Mouse (Mus musculus): ENCODE results near the gene Gm20388. TPM values are rescaled to one million over a fixed set of nuclear protein-coding genes. Genes with fewer than 3 reads are reported as not detected.

The Gm20388 gene
- polyA plus RNA-seq, 1 experiment from 2014 or later = 5.3 TPM

DNA sequence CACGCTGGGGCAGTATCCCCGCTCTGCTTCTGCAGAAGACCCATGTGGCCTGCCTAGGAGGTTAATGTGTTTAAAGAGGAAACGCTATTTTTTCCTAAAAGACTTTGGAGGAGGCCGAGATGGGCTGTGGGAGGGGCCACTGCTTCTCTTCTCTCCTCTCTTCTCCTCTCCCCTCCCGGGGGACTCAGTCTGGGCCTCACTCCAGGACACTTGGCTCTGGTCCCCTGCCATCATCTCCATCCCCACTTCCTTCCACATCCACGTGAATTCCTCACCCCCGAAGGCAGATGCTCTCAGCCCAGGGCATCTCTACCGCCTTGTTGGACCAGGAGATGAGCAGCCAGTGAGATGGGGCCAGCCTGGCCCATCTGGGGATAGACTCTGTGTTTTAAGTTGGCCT lies 2283.8 kb downstream of the Gm20388 start:
- Histone ChIP-seq H3K27me3 (replicated peaks; ENCODE audit: control insufficient read depth, insufficient read depth, low read length) (0 out of 2 replicates have a peak, but pooled peaks cover 3% of the 10 kb centered on the region), H3K9ac (ENCODE audit: low read depth, low read length) (no peak overlapping the region), H3K4me1 (replicated peaks; ENCODE audit: control insufficient read depth, insufficient read depth, low read length) (peaks cover 11% of the 10 kb centered on the region), H3K9me3 (ENCODE audit: control insufficient read depth, low read length) (no peaks in the 10 kb centered on the region), H3K36me3 (ENCODE audit: control insufficient read depth, insufficient read depth, low read length) (no peaks in the 10 kb centered on the region), H3K27ac (ENCODE audit: low read depth, low read length) (no peak overlapping the region), H3K4me2 (no peak overlapping the region), H3K4me3 (ENCODE audit: low read depth, low read length) (no peak overlapping the region)
- WGBS = 71% methylated on average over 8 of the region's 8 CpGs
- ATAC-seq (replicated peaks; ENCODE audit: low FRiP score) (no peak), DNase-seq (ENCODE audit: low spot score) (no peak)

DNA sequence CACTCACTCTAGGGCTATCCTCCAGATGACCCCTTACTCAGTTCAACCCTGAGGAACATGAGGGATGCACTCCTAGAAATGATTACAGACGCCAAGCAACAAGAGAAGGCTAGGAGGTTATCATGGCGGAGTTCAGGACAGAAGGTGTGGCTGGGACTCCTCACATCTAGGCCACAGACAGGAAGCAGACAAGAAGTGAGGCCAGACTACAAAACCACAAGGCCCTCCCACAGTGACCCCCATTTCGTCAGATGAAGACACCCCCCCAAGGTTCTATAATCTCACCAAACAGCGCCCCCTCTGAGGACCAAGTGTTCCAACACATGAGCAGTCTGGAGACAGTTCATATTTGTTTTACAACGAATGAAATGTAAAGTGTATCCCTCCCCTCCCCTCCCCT lies 2286.7 kb downstream of the Gm20388 start:
- DNase-seq (ENCODE audit: low spot score) (no peak), ATAC-seq (replicated peaks; ENCODE audit: low FRiP score) (no peak)
- Histone ChIP-seq H3K27me3 (replicated peaks; ENCODE audit: control insufficient read depth, insufficient read depth, low read length) (no peaks in the 10 kb centered on the region), H3K4me1 (replicated peaks; ENCODE audit: control insufficient read depth, insufficient read depth, low read length) (peaks cover 7% of the 10 kb centered on the region), H3K27ac (ENCODE audit: low read depth, low read length) (no peak overlapping the region), H3K4me3 (ENCODE audit: low read depth, low read length) (no peak overlapping the region), H3K9me3 (ENCODE audit: control insufficient read depth, low read length) (no peaks in the 10 kb centered on the region), H3K4me2 (no peak overlapping the region), H3K36me3 (ENCODE audit: control insufficient read depth, insufficient read depth, low read length) (no peaks in the 10 kb centered on the region), H3K9ac (ENCODE audit: low read depth, low read length) (no peak overlapping the region)
- 49% methylated on average over 5 of the region's 5 CpGs for WGBS

DNA sequence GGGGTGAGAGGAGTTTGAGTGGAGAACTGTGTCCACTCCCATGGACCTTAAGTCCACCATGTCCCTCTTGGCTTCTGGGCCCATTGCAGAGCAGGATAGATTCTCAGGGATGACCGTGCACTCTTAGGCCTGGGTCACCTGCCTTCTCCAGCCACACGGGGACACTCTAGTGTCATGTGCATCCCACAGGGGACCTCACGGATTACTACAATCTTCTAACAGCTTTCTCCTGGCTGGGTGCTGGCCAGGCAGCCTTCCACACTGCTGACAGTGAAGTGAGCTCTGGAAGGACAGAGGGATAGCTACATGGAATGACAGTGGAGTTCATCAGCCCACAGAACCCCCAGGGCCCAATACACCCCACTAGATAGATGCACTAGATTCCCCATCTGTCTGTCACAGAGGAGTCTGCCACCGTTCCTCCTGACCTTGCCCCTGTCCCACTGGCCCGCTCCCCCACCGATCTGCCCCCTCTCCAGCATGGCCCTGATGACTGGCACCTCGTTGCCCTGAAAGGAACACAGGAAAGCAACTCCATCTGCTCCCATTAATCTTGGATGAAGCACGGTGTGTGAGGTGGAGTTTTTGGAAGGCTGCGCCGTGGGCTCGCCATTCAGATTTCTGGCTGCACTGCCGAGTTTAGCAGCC lies 2287.9 kb downstream of the Gm20388 start:
- Histone ChIP-seq H3K4me2 (no peak overlapping the region), H3K36me3 (ENCODE audit: control insufficient read depth, insufficient read depth, low read length) (no peaks in the 10 kb centered on the region), H3K4me3 (ENCODE audit: low read depth, low read length) (no peak overlapping the region), H3K9me3 (ENCODE audit: control insufficient read depth, low read length) (no peaks in the 10 kb centered on the region), H3K27ac (ENCODE audit: low read depth, low read length) (no peak overlapping the region), H3K27me3 (replicated peaks; ENCODE audit: control insufficient read depth, insufficient read depth, low read length) (no peaks in the 10 kb centered on the region), H3K9ac (ENCODE audit: low read depth, low read length) (no peak overlapping the region), H3K4me1 (replicated peaks; ENCODE audit: control insufficient read depth, insufficient read depth, low read length) (0 out of 2 replicates have a peak, but pooled peaks cover 2% of the 10 kb centered on the region)
- no peak for DNase-seq (ENCODE audit: low spot score)
- ATAC-seq (replicated peaks; ENCODE audit: low FRiP score) = no peak
- WGBS = 78% methylated on average over 12 of the region's 12 CpGs

DNA sequence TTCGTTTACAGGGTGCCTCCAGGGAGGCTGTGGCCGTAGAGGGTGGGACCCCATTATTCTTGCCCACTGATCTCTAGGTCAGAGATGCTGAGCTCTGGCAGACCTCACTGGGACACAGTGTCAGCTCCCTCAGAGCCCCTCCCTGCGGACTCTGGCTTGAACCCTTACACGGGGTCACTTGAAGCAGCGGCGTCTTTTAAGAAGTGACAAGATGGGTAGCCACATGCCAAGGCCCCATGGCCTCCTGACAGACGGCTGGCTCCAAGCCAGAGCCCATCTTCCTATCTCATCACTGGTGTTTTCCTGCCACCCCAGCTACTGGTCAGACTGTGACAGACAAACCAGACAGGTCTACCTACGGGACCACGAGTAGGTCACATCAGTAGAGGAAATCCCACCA lies 2288.6 kb downstream of the Gm20388 start:
- no peaks in the 10 kb centered on the region for H3K27me3 ChIP-seq (replicated peaks; ENCODE audit: control insufficient read depth, insufficient read depth, low read length)
- H3K36me3 ChIP-seq (ENCODE audit: control insufficient read depth, insufficient read depth, low read length) = no peaks in the 10 kb centered on the region
- no peak overlapping the region for H3K4me2 ChIP-seq
- 79% methylated on average over 9 of the region's 9 CpGs for WGBS
- H3K4me1 ChIP-seq (replicated peaks; ENCODE audit: control insufficient read depth, insufficient read depth, low read length) = no peaks in the 10 kb centered on the region
- no peak overlapping the region for H3K4me3 ChIP-seq (ENCODE audit: low read depth, low read length)
- no peak overlapping the region for H3K27ac ChIP-seq (ENCODE audit: low read depth, low read length)
- no peak overlapping the region for H3K9ac ChIP-seq (ENCODE audit: low read depth, low read length)
- ATAC-seq (replicated peaks; ENCODE audit: low FRiP score) (no peak), DNase-seq (ENCODE audit: low spot score) (no peak)
- H3K9me3 ChIP-seq (ENCODE audit: control insufficient read depth, low read length) = no peaks in the 10 kb centered on the region

DNA sequence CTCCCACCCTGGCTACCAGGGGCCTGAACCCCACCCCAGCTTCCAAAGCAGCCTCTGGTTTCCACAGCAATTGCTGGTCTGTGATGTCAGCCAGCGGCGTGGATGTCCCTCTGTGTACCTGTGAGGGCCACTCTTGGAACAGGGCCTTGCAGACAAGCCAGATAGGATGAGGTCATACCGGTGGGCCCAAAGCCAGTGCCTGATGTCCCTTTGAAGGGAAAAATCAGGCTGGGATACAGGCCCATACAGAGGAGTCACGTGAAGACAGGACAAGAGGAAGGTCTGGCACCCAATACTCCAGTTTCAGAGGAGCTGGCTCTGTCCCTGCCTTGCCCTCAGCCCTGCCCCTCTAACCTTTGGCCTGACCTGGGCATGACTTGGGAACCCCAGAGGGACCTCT lies 2289.2 kb downstream of the Gm20388 start:
- H3K27ac ChIP-seq (ENCODE audit: low read depth, low read length) = no peak overlapping the region
- H3K27me3 ChIP-seq (replicated peaks; ENCODE audit: control insufficient read depth, insufficient read depth, low read length) = no peaks in the 10 kb centered on the region
- H3K9me3 ChIP-seq (ENCODE audit: control insufficient read depth, low read length) = no peaks in the 10 kb centered on the region
- ATAC-seq (replicated peaks; ENCODE audit: low FRiP score) (no peak), DNase-seq (ENCODE audit: low spot score) (no peak)
- H3K4me1 ChIP-seq (replicated peaks; ENCODE audit: control insufficient read depth, insufficient read depth, low read length) = no peaks in the 10 kb centered on the region
- no peak overlapping the region for H3K9ac ChIP-seq (ENCODE audit: low read depth, low read length)
- 85% methylated on average over 4 of the region's 4 CpGs for WGBS
- no peak overlapping the region for H3K4me2 ChIP-seq
- no peaks in the 10 kb centered on the region for H3K36me3 ChIP-seq (ENCODE audit: control insufficient read depth, insufficient read depth, low read length)
- H3K4me3 ChIP-seq (ENCODE audit: low read depth, low read length) = no peak overlapping the region

DNA sequence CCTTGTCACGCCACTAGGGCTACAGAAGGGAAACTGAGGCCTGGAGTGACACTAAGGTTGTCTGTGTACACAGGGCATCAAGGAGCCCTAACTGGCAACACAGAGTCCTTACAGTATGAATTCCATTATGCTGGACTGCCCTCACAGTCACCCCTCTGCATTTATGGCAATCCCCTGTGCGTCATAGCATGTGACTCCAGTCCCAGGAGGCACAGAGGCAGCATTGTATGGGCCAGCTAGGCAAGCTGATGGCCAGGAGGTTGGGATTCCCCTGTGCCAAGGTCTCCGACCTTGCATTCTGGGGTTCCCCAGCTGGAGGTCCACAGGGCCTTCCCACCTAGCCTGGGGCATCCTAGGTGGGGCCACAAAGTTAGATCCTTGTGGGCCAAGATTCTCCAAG lies 2300.9 kb downstream of the Gm20388 start:
- no peaks in the 10 kb centered on the region for H3K36me3 ChIP-seq (ENCODE audit: control insufficient read depth, insufficient read depth, low read length)
- H3K4me1 ChIP-seq (replicated peaks; ENCODE audit: control insufficient read depth, insufficient read depth, low read length) = no peaks in the 10 kb centered on the region
- ATAC-seq (replicated peaks; ENCODE audit: low FRiP score) = no peak
- H3K9me3 ChIP-seq (ENCODE audit: control insufficient read depth, low read length) = no peaks in the 10 kb centered on the region
- H3K27me3 ChIP-seq (replicated peaks; ENCODE audit: control insufficient read depth, insufficient read depth, low read length) = 0 out of 2 replicates have a peak, but pooled peaks cover 4% of the 10 kb centered on the region
- no peak overlapping the region for H3K27ac ChIP-seq (ENCODE audit: low read depth, low read length)
- no peak overlapping the region for H3K9ac ChIP-seq (ENCODE audit: low read depth, low read length)
- H3K4me3 ChIP-seq (ENCODE audit: low read depth, low read length) = no peak overlapping the region
- no peak overlapping the region for H3K4me2 ChIP-seq
- WGBS = 68% methylated on average over 3 of the region's 3 CpGs
- no peak for DNase-seq (ENCODE audit: low spot score)

DNA sequence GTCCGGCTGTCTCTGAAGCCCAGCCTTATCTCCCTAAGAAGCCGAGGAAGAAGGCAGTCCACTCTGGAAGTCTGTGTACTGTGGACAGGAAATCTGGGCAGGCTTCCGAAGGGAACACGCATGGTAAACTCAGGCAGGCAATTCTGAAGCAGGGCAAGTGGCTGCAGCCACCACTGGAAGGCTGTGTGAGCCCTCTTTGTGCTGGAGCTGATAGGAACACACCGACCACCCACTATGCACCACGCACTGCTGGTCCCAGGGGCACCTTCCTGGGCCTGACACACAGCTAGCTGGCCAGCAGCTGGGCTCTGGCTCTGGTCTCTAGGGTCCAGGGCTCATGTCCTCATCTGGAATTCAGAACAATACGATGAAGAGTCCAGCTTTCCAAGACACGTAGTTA lies 2305.0 kb downstream of the Gm20388 start:
- no peaks in the 10 kb centered on the region for H3K36me3 ChIP-seq (ENCODE audit: control insufficient read depth, insufficient read depth, low read length)
- WGBS = 66% methylated on average over 8 of the region's 8 CpGs
- H3K9ac ChIP-seq (ENCODE audit: low read depth, low read length) = no peak overlapping the region
- H3K4me3 ChIP-seq (ENCODE audit: low read depth, low read length) = no peak overlapping the region
- DNase-seq (ENCODE audit: low spot score) (no peak), ATAC-seq (replicated peaks; ENCODE audit: low FRiP score) (no peak)
- no peaks in the 10 kb centered on the region for H3K4me1 ChIP-seq (replicated peaks; ENCODE audit: control insufficient read depth, insufficient read depth, low read length)
- H3K27me3 ChIP-seq (replicated peaks; ENCODE audit: control insufficient read depth, insufficient read depth, low read length) = peaks cover 8% of the 10 kb centered on the region; the same call in 1 of the 2 replicates
- no peak overlapping the region for H3K27ac ChIP-seq (ENCODE audit: low read depth, low read length)
- H3K4me2 ChIP-seq = no peak overlapping the region
- H3K9me3 ChIP-seq (ENCODE audit: control insufficient read depth, low read length) = no peaks in the 10 kb centered on the region

DNA sequence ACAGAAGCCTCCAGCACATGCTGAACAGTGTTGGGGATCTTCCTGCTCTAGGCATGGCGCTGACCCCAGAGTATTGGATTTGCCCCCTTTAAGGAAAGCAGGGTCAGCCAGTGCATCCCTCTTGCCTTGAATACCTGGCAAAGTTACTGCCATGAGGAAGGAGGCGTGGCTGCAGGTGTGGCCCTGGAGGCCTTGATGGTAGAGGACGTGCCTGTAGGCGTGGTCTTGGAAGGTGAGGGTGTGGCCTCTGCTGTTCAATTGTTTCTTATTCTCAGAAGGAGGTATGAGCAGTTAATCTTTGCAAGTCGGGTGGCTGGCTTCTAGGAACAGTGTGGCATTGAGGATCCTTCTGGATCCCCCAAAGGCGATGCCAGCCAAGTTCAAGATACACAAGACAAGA lies 2305.8 kb downstream of the Gm20388 start:
- H3K9me3 ChIP-seq (ENCODE audit: control insufficient read depth, low read length) = no peaks in the 10 kb centered on the region
- H3K4me2 ChIP-seq = no peak overlapping the region
- no peaks in the 10 kb centered on the region for H3K36me3 ChIP-seq (ENCODE audit: control insufficient read depth, insufficient read depth, low read length)
- H3K4me1 ChIP-seq (replicated peaks; ENCODE audit: control insufficient read depth, insufficient read depth, low read length) = no peaks in the 10 kb centered on the region
- DNase-seq (ENCODE audit: low spot score) = no peak
- ATAC-seq (replicated peaks; ENCODE audit: low FRiP score) = no peak
- whole genome bisulfite sequencing = 60% methylated on average over 6 of the region's 6 CpGs
- no peak overlapping the region for H3K27ac ChIP-seq (ENCODE audit: low read depth, low read length)
- no peak overlapping the region for H3K4me3 ChIP-seq (ENCODE audit: low read depth, low read length)
- H3K27me3 ChIP-seq (replicated peaks; ENCODE audit: control insufficient read depth, insufficient read depth, low read length) = peaks cover 8% of the 10 kb centered on the region
- H3K9ac ChIP-seq (ENCODE audit: low read depth, low read length) = no peak overlapping the region

DNA sequence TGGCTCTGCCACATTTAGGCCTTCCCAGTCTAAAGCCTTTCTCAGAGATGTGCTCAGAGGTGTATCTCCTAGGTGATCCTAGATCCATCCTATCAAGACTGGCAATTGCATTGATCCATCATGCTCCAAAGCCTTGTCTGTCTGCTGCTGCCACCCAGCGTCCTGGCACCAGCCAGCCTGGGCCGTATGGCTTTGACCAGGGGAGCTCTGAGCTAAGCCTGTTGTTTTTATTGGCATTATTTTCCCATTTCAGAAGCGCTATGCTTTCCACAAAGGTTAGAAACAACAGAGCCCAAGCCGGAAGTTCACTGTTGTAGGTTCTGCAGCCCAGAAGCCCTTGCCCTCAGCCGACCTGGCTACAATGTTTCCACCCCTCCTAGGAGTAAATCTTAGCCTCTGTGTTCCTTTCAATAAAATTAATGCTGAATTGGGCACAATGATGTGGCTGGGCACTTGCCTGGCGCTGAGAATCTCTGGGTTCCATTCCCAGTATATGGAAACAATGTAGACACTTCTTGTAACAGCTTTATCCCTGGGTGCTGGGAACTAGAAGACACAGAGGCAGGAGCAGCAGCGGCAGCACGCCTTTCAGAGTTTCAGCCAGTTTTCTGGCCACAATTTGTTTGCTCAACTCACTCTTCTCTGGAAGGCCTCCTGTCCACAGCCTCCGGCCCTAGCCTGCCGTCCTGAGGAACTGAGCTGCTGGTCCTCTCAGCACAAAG lies 2307.0 kb downstream of the Gm20388 start:
- WGBS = 68% methylated on average over 10 of the region's 10 CpGs
- no peaks in the 10 kb centered on the region for H3K4me1 ChIP-seq (replicated peaks; ENCODE audit: control insufficient read depth, insufficient read depth, low read length)

More for the DNA sequence above, 2307.0 kb downstream of the Gm20388 start:
- no peak overlapping the region for H3K27ac ChIP-seq (ENCODE audit: low read depth, low read length)
- H3K9ac ChIP-seq (ENCODE audit: low read depth, low read length) = no peak overlapping the region
- H3K36me3 ChIP-seq (ENCODE audit: control insufficient read depth, insufficient read depth, low read length) = no peaks in the 10 kb centered on the region
- no peak overlapping the region for H3K4me3 ChIP-seq (ENCODE audit: low read depth, low read length)
- peaks cover 8% of the 10 kb centered on the region for H3K27me3 ChIP-seq (replicated peaks; ENCODE audit: control insufficient read depth, insufficient read depth, low read length)
- H3K4me2 ChIP-seq = no peak overlapping the region
- no peak for DNase-seq (ENCODE audit: low spot score)
- H3K9me3 ChIP-seq (ENCODE audit: control insufficient read depth, low read length) = no peaks in the 10 kb centered on the region
- no peak for ATAC-seq (replicated peaks; ENCODE audit: low FRiP score)
